15 mouse cellular contexts compared by ENCODE assay signal in genomic region chr8:105811061-105811460, GRCm38 (mm10). TPM values are rescaled to one million over a fixed set of nuclear protein-coding genes. Genes with fewer than 3 reads are reported as not detected.
A peak's percentile ranks its signal among the peaks of the same experiment; 100 is the strongest.
DNase-seq lines count a peak whose midpoint lies in the region; ATAC-seq and TF ChIP-seq lines count a peak whose summit lies in the region.
"Had no signal": no experiment of that assay in that cellular context is flagged by ENCODE, and none has a peak within 500 bp of the region (broad histone marks: within the 10 kb centered on the region; RNA-seq: fewer than 3 reads in every experiment).

No protein-coding gene starts in this region.

- no peak for ATAC-seq in kidney, embryonic 16.5 days (ENCODE audit: low FRiP score, low TSS enrichment)
- ATAC-seq in liver, postnatal 0 days = peak; percentile 43
- ATAC-seq: midbrain, embryonic 15.5 days had no signal

- TF ChIP-seq CTCF in kidney, adult 2 months (conservative IDR thresholded peaks at IDR 0.05; ENCODE audit: insufficient read depth, insufficient read length, low read depth, low read length) = no peak
- TF ChIP-seq CTCF in liver, postnatal 0 days (IDR thresholded peaks at IDR 0.05; ENCODE audit: low read depth) = no peak

- DNase-seq in kidney, adult 2 months = no peak
- DNase-seq in liver, postnatal 0 days = no peak
- no peak for DNase-seq in left cerebral cortex, adult 8-10 months (ENCODE audit: low spot score in 2 of 2)
- DNase-seq in urinary bladder, adult 18-20 months (ENCODE audit: low spot score in 2 of 2) = no peak
- no peak for DNase-seq in adrenal gland, adult (ENCODE audit: inconsistent age in 2 of 2, low spot score in 1 of 2)
- DNase-seq: thymus, postnatal 4 days had no signal

- peak overlapping the region; percentile 15; the same call in 1 of the 2 replicates for H3K27ac ChIP-seq in kidney, adult 2 months (ENCODE audit: insufficient read depth, low read depth, low read length)
- H3K27ac ChIP-seq in kidney, embryonic 16.5 days (ENCODE audit: low read length) = no peak overlapping the region
- H3K27ac ChIP-seq in brown adipose tissue, adult 24 weeks (replicated peaks; ENCODE audit: low read depth, low read length) = 0 out of 2 replicates have a peak overlapping the region, but pooled peaks have one; percentile 38
- H3K27ac ChIP-seq in liver, postnatal 0 days (ENCODE audit: low read depth) = peak overlapping the region; percentile 71
- H3K27ac ChIP-seq: forebrain, embryonic 10.5 days; midbrain, embryonic 15.5 days had no signal

- H3K36me3 ChIP-seq in kidney, adult 2 months (ENCODE audit: control insufficient read depth, insufficient read depth, low read length) = no peaks in the 10 kb centered on the region
- no peaks in the 10 kb centered on the region; the same call in 1 of the 2 replicates for H3K36me3 ChIP-seq in kidney, embryonic 16.5 days (ENCODE audit: insufficient read depth, low read length)
- H3K36me3 ChIP-seq in erythroblast, embryonic 14.5 days (ENCODE audit: control insufficient read depth) = peaks cover 98% of the 10 kb centered on the region
- H3K36me3 ChIP-seq in liver, postnatal 0 days (replicated peaks; ENCODE audit: insufficient read depth, low read length) = peaks cover 59% of the 10 kb centered on the region

- no peak for TF ChIP-seq POLR2A in kidney, adult 2 months (IDR thresholded peaks at IDR 0.05; ENCODE audit: low read depth, low read length)

- H3K4me1 ChIP-seq in kidney, adult 2 months (ENCODE audit: control insufficient read depth, insufficient read depth, low read length) = peaks cover 37% of the 10 kb centered on the region
- peaks cover 7% of the 10 kb centered on the region; the same call in 1 of the 2 replicates for H3K4me1 ChIP-seq in kidney, embryonic 16.5 days (ENCODE audit: insufficient read depth, low read length)
- H3K4me1 ChIP-seq in brown adipose tissue, adult 24 weeks (ENCODE audit: control insufficient read depth, insufficient read depth, insufficient read length, low read length) = peaks cover 39% of the 10 kb centered on the region
- H3K4me1 ChIP-seq in erythroblast, embryonic 14.5 days (ENCODE audit: control insufficient read depth) = peaks cover 93% of the 10 kb centered on the region
- H3K4me1 ChIP-seq in liver, postnatal 0 days (ENCODE audit: insufficient read depth) = peaks cover 70% of the 10 kb centered on the region
- H3K4me1 ChIP-seq: forebrain, embryonic 10.5 days; midbrain, embryonic 15.5 days had no signal

- H3K4me3 ChIP-seq in kidney, adult 2 months (ENCODE audit: insufficient read depth, low read depth, low read length) = no peak overlapping the region
- no peak overlapping the region for H3K4me3 ChIP-seq in kidney, embryonic 16.5 days (ENCODE audit: low read length)
- no peak overlapping the region for H3K4me3 ChIP-seq in brown adipose tissue, adult 24 weeks (ENCODE audit: insufficient read depth, low read depth, low read length)
- H3K4me3 ChIP-seq in erythroblast, embryonic 14.5 days (replicated peaks) = peak overlapping the region; percentile 45
- H3K4me3 ChIP-seq in liver, postnatal 0 days (ENCODE audit: low read depth, low read length) = no peak overlapping the region
- H3K4me3 ChIP-seq: forebrain, embryonic 10.5 days; midbrain, embryonic 15.5 days; neural tube, embryonic 13.5 days had no signal

- H3K4me2 ChIP-seq in kidney, embryonic 16.5 days (replicated peaks; ENCODE audit: low read depth, low read length) = no peak overlapping the region
- H3K4me2 ChIP-seq in liver, postnatal 0 days (ENCODE audit: low read depth, low read length) = peak overlapping the region; percentile 48
- H3K4me2 ChIP-seq: midbrain, embryonic 15.5 days; neural tube, embryonic 13.5 days had no signal

- WGBS in kidney, adult 2 months = 68% methylated on average over 10 of the region's 10 CpGs
- WGBS in kidney, embryonic 16.5 days = 79% methylated on average over 10 of the region's 10 CpGs
- WGBS in liver, postnatal 0 days (ENCODE audit: insufficient replicate concordance) = 63% methylated on average over 10 of the region's 10 CpGs

- no peaks in the 10 kb centered on the region for H3K9me3 ChIP-seq in kidney, embryonic 16.5 days (ENCODE audit: low read length)
- H3K9me3 ChIP-seq in erythroblast, embryonic 14.5 days (ENCODE audit: control insufficient read depth, low read length) = no peaks in the 10 kb centered on the region
- no peaks in the 10 kb centered on the region for H3K9me3 ChIP-seq in liver, postnatal 0 days (ENCODE audit: low read length)
- H3K9me3 ChIP-seq: forebrain, embryonic 10.5 days; midbrain, embryonic 15.5 days; neural tube, embryonic 13.5 days had no signal

- no peaks in the 10 kb centered on the region for H3K27me3 ChIP-seq in kidney, adult 2 months (replicated peaks; ENCODE audit: control insufficient read depth, insufficient read depth, low read length)
- no peaks in the 10 kb centered on the region for H3K27me3 ChIP-seq in kidney, embryonic 16.5 days (ENCODE audit: insufficient read depth, low read length)
- H3K27me3 ChIP-seq in erythroblast, embryonic 14.5 days (ENCODE audit: control insufficient read depth) = no peaks in the 10 kb centered on the region
- H3K27me3 ChIP-seq in liver, postnatal 0 days (ENCODE audit: insufficient read depth, low read length) = no peaks in the 10 kb centered on the region
- H3K27me3 ChIP-seq: midbrain, embryonic 15.5 days; neural tube, embryonic 13.5 days had no signal

- TF ChIP-seq EP300 in liver, postnatal 0 days (IDR thresholded peaks at IDR 0.05; ENCODE audit: low read depth) = no peak

- H3K9ac ChIP-seq in kidney, embryonic 16.5 days (replicated peaks; ENCODE audit: low read length) = no peak overlapping the region
- no peak overlapping the region for H3K9ac ChIP-seq in liver, postnatal 0 days (replicated peaks)
- H3K9ac ChIP-seq: midbrain, embryonic 15.5 days; neural tube, embryonic 13.5 days had no signal

RNA-seq across cellular contexts. Expression of gene Ranbp10, which starts 16.1 kb away (rescaled TPM):
- 22.1 and 24.8 TPM in 2 replicates for polyA plus RNA-seq in kidney, adult 2 months (2012; rRNA removed)
- 10.7 and 13.3 TPM in 2 replicates for polyA plus RNA-seq in kidney, embryonic 16.5 days (2015; fragmentation: Nextera tagmentation; extraction: Ambion mirVana)
- polyA plus RNA-seq in brown adipose tissue, adult 24 weeks (2012; ENCODE audit: insufficient read depth, insufficient read length, missing spikeins) = 7.5 and 7.6 TPM in 2 replicates
- polyA plus RNA-seq in erythroblast, embryonic 14.5 days (2012) = 24.4 and 25.6 TPM in 2 replicates
- 18.9 and 20.9 TPM in 2 replicates for polyA plus RNA-seq in liver, postnatal 0 days (2015; fragmentation: Nextera tagmentation; extraction: Ambion mirVana)
- 10 to 100 TPM; 20.1 to 24.4 (median 22.4) TPM for total RNA-seq in left cerebral cortex, adult 8-10 months (2022)

RNA-seq across cellular contexts. Expression of gene Tsnaxip1, which starts 16.5 kb away (rescaled TPM):
- 0.05 TPM in 1 of 2 replicates, not detected in the other for polyA plus RNA-seq in kidney, adult 2 months (2012; rRNA removed)
- 0.21 and 0.24 TPM in 2 replicates for polyA plus RNA-seq in kidney, embryonic 16.5 days (2015; fragmentation: Nextera tagmentation; extraction: Ambion mirVana)
- not detected in 2 replicates for polyA plus RNA-seq in brown adipose tissue, adult 24 weeks (2012; ENCODE audit: insufficient read depth, insufficient read length, missing spikeins)
- 0.02 TPM in 1 of 2 replicates, not detected in the other for polyA plus RNA-seq in erythroblast, embryonic 14.5 days (2012)
- not detected in 2 replicates for polyA plus RNA-seq in liver, postnatal 0 days (2015; fragmentation: Nextera tagmentation; extraction: Ambion mirVana)
- under 1 TPM in 1 of 4 experiments, not detected in 3; 0.16 TPM for total RNA-seq in left cerebral cortex, adult 8-10 months (2022)
- total RNA-seq: gastrocnemius, adult 18-20 months had no signal
- polyA plus RNA-seq: heart, embryonic 14.5 days; intestine, embryonic 14.5 days had no signal

RNA-seq across cellular contexts. Expression of gene Cenpt, which starts 42.0 kb away (rescaled TPM):
- 6.7 and 7.3 TPM in 2 replicates for polyA plus RNA-seq in kidney, adult 2 months (2012; rRNA removed)
- 44.7 and 46.3 TPM in 2 replicates for polyA plus RNA-seq in kidney, embryonic 16.5 days (2015; fragmentation: Nextera tagmentation; extraction: Ambion mirVana)
- 1.4 and 3.5 TPM in 2 replicates for polyA plus RNA-seq in brown adipose tissue, adult 24 weeks (2012; ENCODE audit: insufficient read depth, insufficient read length, missing spikeins)
- polyA plus RNA-seq in erythroblast, embryonic 14.5 days (2012) = 7.1 and 9.1 TPM in 2 replicates
- 8.9 and 9.0 TPM in 2 replicates for polyA plus RNA-seq in liver, postnatal 0 days (2015; fragmentation: Nextera tagmentation; extraction: Ambion mirVana)
- total RNA-seq in left cerebral cortex, adult 8-10 months (2022) = 10 to 100 TPM; 14.4 to 17.8 (median 16.0) TPM

RNA-seq across cellular contexts. Expression of gene Thap11, which starts 43.9 kb away (rescaled TPM):
- 41.5 and 45.3 TPM in 2 replicates for polyA plus RNA-seq in kidney, adult 2 months (2012; rRNA removed)
- polyA plus RNA-seq in kidney, embryonic 16.5 days (2015; fragmentation: Nextera tagmentation; extraction: Ambion mirVana) = 65.2 and 66.1 TPM in 2 replicates
- polyA plus RNA-seq in brown adipose tissue, adult 24 weeks (2012; ENCODE audit: insufficient read depth, insufficient read length, missing spikeins) = 9.3 and 15.4 TPM in 2 replicates
- polyA plus RNA-seq in erythroblast, embryonic 14.5 days (2012) = 2.8 and 3.4 TPM in 2 replicates
- polyA plus RNA-seq in liver, postnatal 0 days (2015; fragmentation: Nextera tagmentation; extraction: Ambion mirVana) = 19.6 and 21.5 TPM in 2 replicates
- total RNA-seq in left cerebral cortex, adult 8-10 months (2022) = 10 to 100 TPM; 36.8 to 41.5 (median 37.4) TPM

RNA-seq across cellular contexts. Expression of gene Nutf2, which starts 49.3 kb away (rescaled TPM):
- polyA plus RNA-seq in kidney, adult 2 months (2012; rRNA removed) = 34.5 and 61.6 TPM in 2 replicates
- polyA plus RNA-seq in kidney, embryonic 16.5 days (2015; fragmentation: Nextera tagmentation; extraction: Ambion mirVana) = 186 and 242 TPM in 2 replicates
- polyA plus RNA-seq in brown adipose tissue, adult 24 weeks (2012; ENCODE audit: insufficient read depth, insufficient read length, missing spikeins) = 5.0 TPM in 1 of 2 replicates, not detected in the other
- polyA plus RNA-seq in erythroblast, embryonic 14.5 days (2012) = 8.1 and 9.1 TPM in 2 replicates
- 67.6 and 71.9 TPM in 2 replicates for polyA plus RNA-seq in liver, postnatal 0 days (2015; fragmentation: Nextera tagmentation; extraction: Ambion mirVana)
- 10 to 100 TPM; 19.8 to 39.6 (median 23.2) TPM for total RNA-seq in left cerebral cortex, adult 8-10 months (2022)
